Mouse (Mus musculus) hindbrain, postnatal 0 days (tissue): Measurements from ENCODE around the gene Cdca3. TPM values are rescaled to one million over a fixed set of nuclear protein-coding genes. Genes with fewer than 3 reads are reported as not detected.

ENCODE experiments used
- ATAC-seq: fragments of 200-750 bp; cut with Nextera tagmentation; 2 replicates; pipeline ENCODE4 v1.8.0; 2017; ENCODE audit warnings: mild to moderate bottlenecking, moderate TSS enrichment, moderate library complexity
- DNase-seq: peaks from one replicate; pipeline ENCODE4 v3.0.0-alpha.2; 2015; ENCODE audit warnings: low spot score
- H3K27ac ChIP-seq: fragments of 300-500 bp; sonication (generic); 2 replicates; pipeline ENCODE4 v1.5.1; 2014; ENCODE audit warnings: mild to moderate bottlenecking
- H3K27me3 ChIP-seq: fragments of 300-500 bp; sonication (generic); 2 replicates; pipeline ENCODE4 v1.6.1; 2014; ENCODE audit warnings: low read length, mixed read lengths; ENCODE audit not compliant: insufficient read depth
- H3K36me3 ChIP-seq: fragments of 300-500 bp; sonication (generic); 2 replicates; pipeline ENCODE4 v1.6.1; 2014; ENCODE audit warnings: low read length, mixed read lengths; ENCODE audit not compliant: insufficient read depth
- H3K4me1 ChIP-seq: fragments of 300-500 bp; sonication (generic); 2 replicates; pipeline ENCODE4 v1.6.1; 2014; ENCODE audit warnings: antibody characterized with exemption, low read length, mixed read lengths; ENCODE audit not compliant: insufficient read depth
- H3K4me2 ChIP-seq: fragments of 300-500 bp; sonication (generic); 2 replicates; pipeline ENCODE4 v1.6.1; 2014; ENCODE audit warnings: low read depth, mild to moderate bottlenecking, low read length, moderate library complexity, mixed read lengths
- H3K4me3 ChIP-seq: fragments of 300-500 bp; sonication (generic); 2 replicates; pipeline ENCODE4 v1.5.1; 2014; ENCODE audit warnings: low read length
- H3K9ac ChIP-seq: fragments of 300-500 bp; sonication (generic); replicated peaks from 2 replicates; pipeline ENCODE4 v1.6.1; 2014; ENCODE audit warnings: mild to moderate bottlenecking, low read length, moderate library complexity, mixed read lengths
- H3K9me3 ChIP-seq: fragments of 300-500 bp; sonication (generic); 2 replicates; pipeline ENCODE4 v1.6.1; 2016; ENCODE audit warnings: low read length, mixed read lengths
- CTCF ChIP-seq: IDR thresholded peaks from 2 replicates; pipeline ENCODE4 v1.5.1; 2016; ENCODE audit warnings: antibody characterized with exemption, control low read depth, low read depth
- WGBS: fragments of 180-500 bp; shearing (Covaris S2); extraction: QIAGEN DNeasy Blood & Tissue Kit; methylation state at CpG from one replicate; pipeline ENCODE4 v1.1.7; 2014; 5-methylcytosine and 5-hydroxymethylcytosine counted together
- polyA plus RNA-seq: library from polyadenylated mRNA; unstranded; fragments of >200 nt; fragmentation: Nextera tagmentation; extraction: Ambion mirVana; gene quantifications from 2 replicates; pipeline ENCODE4 v1.2.1, GENCODE M21; 2015
- total RNA-seq: library from RNA; depleted of rRNA; stranded (reverse); fragments of >200 nt; gene quantifications from 2 replicates; pipeline ENCODE4 v1.2.3, GENCODE M21; 2014; rRNA removed

Gene Cdca3
- total and polyA plus RNA-seq, 2 experiments from 2014 or later, result 39.9 to 40.9 TPM

DNA sequence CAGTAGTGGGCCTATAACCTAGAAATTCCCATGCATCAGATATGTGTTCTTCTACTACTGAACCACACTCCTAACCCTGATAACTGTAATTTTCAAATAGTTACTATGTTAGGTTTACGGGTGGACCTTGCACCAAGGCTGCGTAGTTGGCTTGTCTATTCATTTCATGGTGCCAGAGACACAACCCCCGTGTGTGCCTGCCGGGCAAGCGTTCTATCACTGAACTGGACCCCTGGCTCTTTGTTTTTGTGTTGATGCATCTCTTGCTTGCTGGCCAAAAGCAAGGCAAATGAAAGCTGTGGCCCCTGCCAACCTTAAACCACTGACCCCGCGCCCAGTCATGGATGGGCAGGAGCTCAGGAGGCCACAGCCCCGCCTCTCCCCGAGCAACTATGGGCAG is 52.5 kb downstream of the Cdca3 start:
- H3K9ac ChIP-seq, result no peak overlapping the region
- TF ChIP-seq CTCF, result no peak
- ATAC-seq (no peak), DNase-seq (no peak)
- no peaks in the 10 kb centered on the region for H3K36me3 ChIP-seq
- H3K4me2 ChIP-seq, result no peak overlapping the region
- no peaks in the 10 kb centered on the region for H3K27me3 ChIP-seq
- no peak overlapping the region for H3K4me3 ChIP-seq
- no peaks in the 10 kb centered on the region for H3K4me1 ChIP-seq
- no peak overlapping the region for H3K27ac ChIP-seq
- WGBS, result 86% methylated on average over 9 of the region's 9 CpGs
- H3K9me3 ChIP-seq, result no peaks in the 10 kb centered on the region

Other genes with a start within 250 kb of the Cdca3 start
- gene C1s2, start 193.5 kb upstream of the Cdca3 start, total RNA-seq, result not detected in 2 replicates
- 0.13 and 0.18 TPM in 2 replicates for gene C1s2, start 193.5 kb upstream of the Cdca3 start, polyA plus RNA-seq
- 32.0 and 48.5 TPM in 2 replicates for gene Lpcat3, start 166.5 kb upstream of the Cdca3 start, total RNA-seq
- 49.5 and 53.3 TPM in 2 replicates for gene Lpcat3, start 166.5 kb upstream of the Cdca3 start, polyA plus RNA-seq
- gene Emg1, start 117.4 kb upstream of the Cdca3 start, total RNA-seq, result 75.8 and 102 TPM in 2 replicates
- 100 and 102 TPM in 2 replicates for gene Emg1, start 117.4 kb upstream of the Cdca3 start, polyA plus RNA-seq
- 218 and 223 TPM in 2 replicates for gene Phb2, start 117.2 kb upstream of the Cdca3 start, total RNA-seq
- 267 and 270 TPM in 2 replicates for gene Phb2, start 117.2 kb upstream of the Cdca3 start, polyA plus RNA-seq
- 3.8 and 3.9 TPM in 2 replicates for gene Ptpn6, start 90.8 kb upstream of the Cdca3 start, total RNA-seq
- 4.3 and 4.8 TPM in 2 replicates for gene Ptpn6, start 90.8 kb upstream of the Cdca3 start, polyA plus RNA-seq
- gene Grcc10, start 88.2 kb upstream of the Cdca3 start, total RNA-seq, result 212 and 236 TPM in 2 replicates
- 643 and 649 TPM in 2 replicates for gene Grcc10, start 88.2 kb upstream of the Cdca3 start, polyA plus RNA-seq
- gene Gm45234, start 73.5 kb upstream of the Cdca3 start, total RNA-seq, result 0.26 TPM in 1 of 2 replicates, not detected in the other
- not detected in 2 replicates for gene Gm45234, start 73.5 kb upstream of the Cdca3 start, polyA plus RNA-seq
- 19.1 and 23.7 TPM in 2 replicates for gene Atn1, start 73.0 kb upstream of the Cdca3 start, total RNA-seq
- 19.9 and 21.3 TPM in 2 replicates for gene Atn1, start 73.0 kb upstream of the Cdca3 start, polyA plus RNA-seq
- 281 and 357 TPM in 2 replicates for gene Eno2, start 59.9 kb upstream of the Cdca3 start, total RNA-seq
- gene Eno2, start 59.9 kb upstream of the Cdca3 start, polyA plus RNA-seq, result 213 and 216 TPM in 2 replicates
- 6.7 and 9.2 TPM in 2 replicates for gene Lrrc23, start 49.8 kb upstream of the Cdca3 start, total RNA-seq
- gene Lrrc23, start 49.8 kb upstream of the Cdca3 start, polyA plus RNA-seq, result 5.4 and 8.7 TPM in 2 replicates
- 7.3 and 8.7 TPM in 2 replicates for gene Spsb2, start 20.9 kb upstream of the Cdca3 start, total RNA-seq
- gene Spsb2, start 20.9 kb upstream of the Cdca3 start, polyA plus RNA-seq, result 9.6 and 9.8 TPM in 2 replicates
- 506 and 525 TPM in 2 replicates for gene Tpi1, start 15.3 kb upstream of the Cdca3 start, total RNA-seq
- 515 and 534 TPM in 2 replicates for gene Tpi1, start 15.3 kb upstream of the Cdca3 start, polyA plus RNA-seq
- gene Usp5, start 63 bp upstream of the Cdca3 start, total RNA-seq, result 222 and 233 TPM in 2 replicates
- gene Usp5, start 63 bp upstream of the Cdca3 start, polyA plus RNA-seq, result 182 and 189 TPM in 2 replicates
- 0.68 and 0.72 TPM in 2 replicates for gene Gnb3, start 10.7 kb downstream of the Cdca3 start, total RNA-seq
- gene Gnb3, start 10.7 kb downstream of the Cdca3 start, polyA plus RNA-seq, result 1.6 and 2.2 TPM in 2 replicates
- gene P3h3, start 28.2 kb downstream of the Cdca3 start, total RNA-seq, result 71.3 and 79.5 TPM in 2 replicates
- 11.3 and 12.0 TPM in 2 replicates for gene P3h3, start 28.2 kb downstream of the Cdca3 start, polyA plus RNA-seq
- 193 and 194 TPM in 2 replicates for gene Gpr162, start 34.4 kb downstream of the Cdca3 start, total RNA-seq
- gene Gpr162, start 34.4 kb downstream of the Cdca3 start, polyA plus RNA-seq, result 30.1 and 31.9 TPM in 2 replicates
- 0.05 TPM in 1 of 2 replicates, not detected in the other for gene Cd4, start 58.7 kb downstream of the Cdca3 start, total RNA-seq
- 0.13 and 0.18 TPM in 2 replicates for gene Cd4, start 58.7 kb downstream of the Cdca3 start, polyA plus RNA-seq
- 1.8 and 2.2 TPM in 2 replicates for gene Lag3, start 82.2 kb downstream of the Cdca3 start, total RNA-seq
- 3.3 and 3.6 TPM in 2 replicates for gene Lag3, start 82.2 kb downstream of the Cdca3 start, polyA plus RNA-seq
- 913 and 1,024 TPM in 2 replicates for gene Ptms, start 90.6 kb downstream of the Cdca3 start, total RNA-seq
- 767 and 773 TPM in 2 replicates for gene Ptms, start 90.6 kb downstream of the Cdca3 start, polyA plus RNA-seq
- gene Mlf2, start 101.8 kb downstream of the Cdca3 start, total RNA-seq, result 639 and 964 TPM in 2 replicates
- 618 and 628 TPM in 2 replicates for gene Mlf2, start 101.8 kb downstream of the Cdca3 start, polyA plus RNA-seq
- gene Cops7a, start 136.0 kb downstream of the Cdca3 start, total RNA-seq, result 113 and 146 TPM in 2 replicates
- 97.1 and 101 TPM in 2 replicates for gene Cops7a, start 136.0 kb downstream of the Cdca3 start, polyA plus RNA-seq
- 24.1 and 32.9 TPM in 2 replicates for gene Pianp, start 167.1 kb downstream of the Cdca3 start, total RNA-seq
- gene Pianp, start 167.1 kb downstream of the Cdca3 start, polyA plus RNA-seq, result 58.9 and 65.4 TPM in 2 replicates
- gene Zfp384, start 179.6 kb downstream of the Cdca3 start, total RNA-seq, result 37.3 and 38.6 TPM in 2 replicates
- 10.3 and 11.6 TPM in 2 replicates for gene Zfp384, start 179.6 kb downstream of the Cdca3 start, polyA plus RNA-seq
- gene Ing4, start 210.2 kb downstream of the Cdca3 start, total RNA-seq, result 60.7 and 78.3 TPM in 2 replicates
- 97.6 and 102 TPM in 2 replicates for gene Ing4, start 210.2 kb downstream of the Cdca3 start, polyA plus RNA-seq
- 10.5 and 17.3 TPM in 2 replicates for gene Acrbp, start 220.1 kb downstream of the Cdca3 start, total RNA-seq
- 12.2 and 17.5 TPM in 2 replicates for gene Acrbp, start 220.1 kb downstream of the Cdca3 start, polyA plus RNA-seq
- 0.75 and 1.8 TPM in 2 replicates for gene Lpar5, start 238.4 kb downstream of the Cdca3 start, total RNA-seq
- 0.68 and 0.88 TPM in 2 replicates for gene Lpar5, start 238.4 kb downstream of the Cdca3 start, polyA plus RNA-seq